Mouse (Mus musculus): ENCODE measurements around the gene Epb41l4b. TPM values are rescaled to one million over a fixed set of nuclear protein-coding genes. Genes with fewer than 3 reads are reported as not detected.

Gene Epb41l4b
- polyA plus RNA-seq, 1 experiment from 2014 or later: 0.74 TPM

DNA sequence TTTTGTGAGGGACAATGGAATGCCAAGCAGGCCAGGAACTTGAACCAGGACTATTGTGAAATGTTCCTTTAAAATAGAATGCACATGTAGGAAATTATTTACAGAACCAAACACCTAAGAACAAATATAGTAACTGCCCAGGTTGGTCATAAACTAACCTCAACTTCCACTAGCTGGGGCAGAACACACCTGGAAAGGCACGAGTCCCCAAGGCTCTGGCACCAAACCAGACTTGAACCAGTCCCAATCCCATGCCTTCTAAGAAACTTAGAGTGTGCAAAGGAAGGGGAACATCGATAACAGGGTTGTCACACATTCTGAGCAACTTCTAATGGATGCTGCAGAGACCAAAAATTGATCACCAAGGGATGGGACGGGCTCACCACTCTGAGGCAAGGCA is 21.1 kb downstream of the Epb41l4b start:
- Histone ChIP-seq H3K4me1 (ENCODE audit: control insufficient read depth, insufficient read depth, low read length) (no peaks in the 10 kb centered on the region), H3K4me2 (ENCODE audit: low read length) (no peak overlapping the region), H3K4me3 (ENCODE audit: low read depth, low read length) (no peak overlapping the region), H3K27me3 (replicated peaks; ENCODE audit: control insufficient read depth, insufficient read depth, low read length) (no peaks in the 10 kb centered on the region), H3K9ac (ENCODE audit: low read length) (no peak overlapping the region), H3K27ac (ENCODE audit: low read depth, low read length) (no peak overlapping the region), H3K9me3 (replicated peaks; ENCODE audit: control insufficient read depth, low read length) (no peaks in the 10 kb centered on the region), H3K36me3 (ENCODE audit: control insufficient read depth, insufficient read depth, low read length) (no peaks in the 10 kb centered on the region)
- 92% methylated on average over 3 of the region's 3 CpGs for WGBS
- no peak for DNase-seq (ENCODE audit: low spot score)
- ATAC-seq: no peak

DNA sequence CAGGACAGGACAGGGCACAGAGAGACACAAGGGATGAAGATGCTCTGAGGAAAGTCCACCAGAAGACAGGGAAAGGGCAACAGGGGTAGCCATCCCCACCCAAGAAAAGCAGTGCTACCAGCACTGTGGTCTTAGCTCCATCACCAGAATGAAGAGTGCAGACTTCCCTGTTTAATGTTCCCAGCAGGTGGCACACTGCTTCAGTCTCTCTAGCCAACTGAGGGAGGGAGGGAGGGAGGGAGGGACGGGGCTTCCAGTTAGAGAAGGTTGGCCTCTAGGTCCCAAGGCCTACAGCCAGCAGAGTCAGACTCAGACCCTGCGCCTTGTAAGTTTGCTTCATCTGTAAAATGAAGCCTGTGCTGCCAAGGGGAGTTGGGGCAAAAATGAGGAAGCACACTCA is 22.7 kb downstream of the Epb41l4b start:
- no peaks in the 10 kb centered on the region for H3K36me3 ChIP-seq (ENCODE audit: control insufficient read depth, insufficient read depth, low read length)
- no peak overlapping the region for H3K27ac ChIP-seq (ENCODE audit: low read depth, low read length)
- WGBS: 39% methylated on average over 2 of the region's 2 CpGs
- peak; percentile 22 for DNase-seq (ENCODE audit: low spot score)
- no peaks in the 10 kb centered on the region for H3K9me3 ChIP-seq (replicated peaks; ENCODE audit: control insufficient read depth, low read length)
- no peak overlapping the region for H3K4me2 ChIP-seq (ENCODE audit: low read length)
- H3K4me1 ChIP-seq (ENCODE audit: control insufficient read depth, insufficient read depth, low read length): no peaks in the 10 kb centered on the region
- no peaks in the 10 kb centered on the region for H3K27me3 ChIP-seq (replicated peaks; ENCODE audit: control insufficient read depth, insufficient read depth, low read length)
- no peak overlapping the region for H3K9ac ChIP-seq (ENCODE audit: low read length)
- ATAC-seq: no peak
- no peak overlapping the region for H3K4me3 ChIP-seq (ENCODE audit: low read depth, low read length)

GRCm38 (mm10) chr4:57119976-57120375 is 23.3 kb downstream of the Epb41l4b start:
- DNase-seq (ENCODE audit: low spot score) (no peak), ATAC-seq (no peak)
- Histone ChIP-seq H3K4me2 (ENCODE audit: low read length) (no peak overlapping the region), H3K9ac (ENCODE audit: low read length) (no peak overlapping the region), H3K4me3 (ENCODE audit: low read depth, low read length) (no peak overlapping the region), H3K9me3 (replicated peaks; ENCODE audit: control insufficient read depth, low read length) (no peaks in the 10 kb centered on the region), H3K27ac (ENCODE audit: low read depth, low read length) (no peak overlapping the region), H3K36me3 (ENCODE audit: control insufficient read depth, insufficient read depth, low read length) (no peaks in the 10 kb centered on the region), H3K4me1 (ENCODE audit: control insufficient read depth, insufficient read depth, low read length) (no peaks in the 10 kb centered on the region), H3K27me3 (replicated peaks; ENCODE audit: control insufficient read depth, insufficient read depth, low read length) (no peaks in the 10 kb centered on the region)
- WGBS: 93% methylated on average over 6 of the region's 6 CpGs

DNA sequence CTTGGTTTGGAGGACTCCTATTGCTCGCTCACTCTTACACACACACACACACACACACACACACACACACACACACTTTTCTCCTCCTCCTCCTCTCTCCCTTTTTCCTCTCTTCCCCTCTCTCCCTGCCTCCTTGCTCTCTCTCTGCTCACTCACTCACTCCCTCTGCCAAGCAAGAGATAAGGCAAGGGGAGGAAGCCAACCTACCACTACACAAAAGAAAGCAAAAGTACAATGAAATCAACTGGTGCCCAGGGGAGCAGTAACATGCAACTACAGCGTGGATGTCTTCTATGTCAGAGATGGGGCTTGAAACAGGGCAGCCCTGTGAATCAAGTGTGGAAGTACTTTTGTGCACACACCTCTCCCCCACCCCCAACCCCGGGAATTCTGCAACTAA is 24.4 kb downstream of the Epb41l4b start:
- H3K4me3 ChIP-seq (ENCODE audit: low read depth, low read length): no peak overlapping the region
- H3K36me3 ChIP-seq (ENCODE audit: control insufficient read depth, insufficient read depth, low read length): no peaks in the 10 kb centered on the region
- H3K9ac ChIP-seq (ENCODE audit: low read length): no peak overlapping the region
- H3K4me2 ChIP-seq (ENCODE audit: low read length): no peak overlapping the region
- WGBS: 83% methylated on average over 3 of the region's 3 CpGs
- no peak for DNase-seq (ENCODE audit: low spot score)
- H3K9me3 ChIP-seq (replicated peaks; ENCODE audit: control insufficient read depth, low read length): no peaks in the 10 kb centered on the region
- H3K27ac ChIP-seq (ENCODE audit: low read depth, low read length): no peak overlapping the region
- H3K27me3 ChIP-seq (replicated peaks; ENCODE audit: control insufficient read depth, insufficient read depth, low read length): no peaks in the 10 kb centered on the region
- H3K4me1 ChIP-seq (ENCODE audit: control insufficient read depth, insufficient read depth, low read length): no peaks in the 10 kb centered on the region
- ATAC-seq: no peak

GRCm38 (mm10) chr4:57116278-57116677 is 27.0 kb downstream of the Epb41l4b start:
- Histone ChIP-seq H3K36me3 (ENCODE audit: control insufficient read depth, insufficient read depth, low read length) (no peaks in the 10 kb centered on the region), H3K4me3 (ENCODE audit: low read depth, low read length) (no peak overlapping the region), H3K9ac (ENCODE audit: low read length) (no peak overlapping the region), H3K4me2 (ENCODE audit: low read length) (no peak overlapping the region), H3K9me3 (replicated peaks; ENCODE audit: control insufficient read depth, low read length) (no peaks in the 10 kb centered on the region), H3K27me3 (replicated peaks; ENCODE audit: control insufficient read depth, insufficient read depth, low read length) (no peaks in the 10 kb centered on the region), H3K27ac (ENCODE audit: low read depth, low read length) (no peak overlapping the region), H3K4me1 (ENCODE audit: control insufficient read depth, insufficient read depth, low read length) (no peaks in the 10 kb centered on the region)
- ATAC-seq (no peak), DNase-seq (ENCODE audit: low spot score) (no peak)
- WGBS: 93% methylated on average over 6 of the region's 6 CpGs

GRCm38 (mm10) chr4:57114617-57115592 is 28.3 kb downstream of the Epb41l4b start:
- H3K4me1 ChIP-seq (ENCODE audit: control insufficient read depth, insufficient read depth, low read length): no peaks in the 10 kb centered on the region
- H3K4me2 ChIP-seq (ENCODE audit: low read length): no peak overlapping the region
- no peak overlapping the region for H3K9ac ChIP-seq (ENCODE audit: low read length)
- no peaks in the 10 kb centered on the region for H3K27me3 ChIP-seq (replicated peaks; ENCODE audit: control insufficient read depth, insufficient read depth, low read length)
- ATAC-seq (no peak), DNase-seq (ENCODE audit: low spot score) (no peak)
- WGBS: 85% methylated on average over 19 of the region's 19 CpGs
- no peak overlapping the region for H3K4me3 ChIP-seq (ENCODE audit: low read depth, low read length)
- H3K27ac ChIP-seq (ENCODE audit: low read depth, low read length): no peak overlapping the region
- H3K36me3 ChIP-seq (ENCODE audit: control insufficient read depth, insufficient read depth, low read length): no peaks in the 10 kb centered on the region
- H3K9me3 ChIP-seq (replicated peaks; ENCODE audit: control insufficient read depth, low read length): no peaks in the 10 kb centered on the region

GRCm38 (mm10) chr4:57113472-57114216 is 29.6 kb downstream of the Epb41l4b start:
- no peaks in the 10 kb centered on the region for H3K36me3 ChIP-seq (ENCODE audit: control insufficient read depth, insufficient read depth, low read length)
- no peak overlapping the region for H3K4me2 ChIP-seq (ENCODE audit: low read length)
- 74% methylated on average over 7 of the region's 7 CpGs for WGBS
- 0 out of 2 replicates have a peak, but pooled peaks cover 3% of the 10 kb centered on the region for H3K4me1 ChIP-seq (ENCODE audit: control insufficient read depth, insufficient read depth, low read length)
- ATAC-seq (no peak), DNase-seq (ENCODE audit: low spot score) (no peak)
- no peak overlapping the region for H3K27ac ChIP-seq (ENCODE audit: low read depth, low read length)
- H3K9me3 ChIP-seq (replicated peaks; ENCODE audit: control insufficient read depth, low read length): no peaks in the 10 kb centered on the region
- H3K4me3 ChIP-seq (ENCODE audit: low read depth, low read length): no peak overlapping the region
- H3K27me3 ChIP-seq (replicated peaks; ENCODE audit: control insufficient read depth, insufficient read depth, low read length): no peaks in the 10 kb centered on the region
- no peak overlapping the region for H3K9ac ChIP-seq (ENCODE audit: low read length)

- no peak overlapping the region for H3K9ac ChIP-seq (ENCODE audit: low read length)
- ATAC-seq (no peak), DNase-seq (ENCODE audit: low spot score) (no peak)
- H3K4me2 ChIP-seq (ENCODE audit: low read length): no peak overlapping the region
- H3K4me1 ChIP-seq (ENCODE audit: control insufficient read depth, insufficient read depth, low read length): 0 out of 2 replicates have a peak, but pooled peaks cover 3% of the 10 kb centered on the region
- no peak overlapping the region for H3K27ac ChIP-seq (ENCODE audit: low read depth, low read length)
- H3K36me3 ChIP-seq (ENCODE audit: control insufficient read depth, insufficient read depth, low read length): no peaks in the 10 kb centered on the region
- no peaks in the 10 kb centered on the region for H3K27me3 ChIP-seq (replicated peaks; ENCODE audit: control insufficient read depth, insufficient read depth, low read length)
- H3K4me3 ChIP-seq (ENCODE audit: low read depth, low read length): no peak overlapping the region
- H3K9me3 ChIP-seq (replicated peaks; ENCODE audit: control insufficient read depth, low read length): no peaks in the 10 kb centered on the region
- 91% methylated on average over 11 of the region's 11 CpGs for WGBS
These were observed 31.2 kb downstream of the Epb41l4b start for GRCm38 (mm10) chr4:57111992-57112540.
